Mouse (Mus musculus): Measurements from ENCODE around the gene Pnpla5.
"Not testable (repeated sequence)": the region's sequence is repeated elsewhere in the genome, so short reads cannot be mapped to it uniquely, and the experiment has no call there.

Gene Pnpla5

GRCm38 (mm10) chr15:84123075-84123474 lies at the start of gene Pnpla5:
Pnpla5 (minus strand) TSS chr15:84123175.
- no peak for DNase-seq (ENCODE audit: low spot score in 2 of 2)

- DNase-seq (ENCODE audit: low spot score in 2 of 2): no peak
Observed at GRCm38 (mm10) chr15:84171166-84171565, 48.2 kb upstream of the Pnpla5 start.

GRCm38 (mm10) chr15:84169511-84169910 lies 46.5 kb upstream of the Pnpla5 start:
- no peak for DNase-seq (ENCODE audit: low spot score in 2 of 2)

GRCm38 (mm10) chr15:84168170-84169161 lies 45.5 kb upstream of the Pnpla5 start:
- no peak for DNase-seq (ENCODE audit: low spot score in 2 of 2)

- DNase-seq (ENCODE audit: low spot score in 2 of 2): peak; percentile 97 to 98
Observed at GRCm38 (mm10) chr15:84167600-84167999, 44.6 kb upstream of the Pnpla5 start, which contains the start of gene Pnpla3. Pnpla3 (plus strand) TSS chr15:84167837.

GRCm38 (mm10) chr15:84166818-84167217 lies 43.8 kb upstream of the Pnpla5 start:
- DNase-seq (ENCODE audit: low spot score in 2 of 2): no peak

- no peak for DNase-seq (ENCODE audit: low spot score in 2 of 2)
Observed at GRCm38 (mm10) chr15:84161871-84162270, 38.9 kb upstream of the Pnpla5 start.

- not testable (repeated sequence) for DNase-seq (ENCODE audit: low spot score in 2 of 2)
Observed at GRCm38 (mm10) chr15:84157530-84157929, 34.6 kb upstream of the Pnpla5 start.

GRCm38 (mm10) chr15:84156158-84156557 lies 33.2 kb upstream of the Pnpla5 start:
- no peak for DNase-seq (ENCODE audit: low spot score in 2 of 2)

GRCm38 (mm10) chr15:84140929-84141328 lies 18.0 kb upstream of the Pnpla5 start:
- DNase-seq (ENCODE audit: low spot score in 2 of 2): no peak

- DNase-seq (ENCODE audit: low spot score in 2 of 2): no peak
Observed at GRCm38 (mm10) chr15:84140109-84140508, 17.1 kb upstream of the Pnpla5 start.

GRCm38 (mm10) chr15:84139592-84140005 lies 16.6 kb upstream of the Pnpla5 start:
- DNase-seq (ENCODE audit: low spot score in 2 of 2): no peak

- no peak for DNase-seq (ENCODE audit: low spot score in 2 of 2)
Observed at GRCm38 (mm10) chr15:84136473-84137415, 13.8 kb upstream of the Pnpla5 start.

GRCm38 (mm10) chr15:84135472-84135871 lies 12.5 kb upstream of the Pnpla5 start:
- no peak for DNase-seq (ENCODE audit: low spot score in 2 of 2)

GRCm38 (mm10) chr15:84133440-84133839 lies 10.5 kb upstream of the Pnpla5 start:
- no peak for DNase-seq (ENCODE audit: low spot score in 2 of 2)

- DNase-seq (ENCODE audit: low spot score in 2 of 2): no peak
Observed at GRCm38 (mm10) chr15:84131971-84132370, 9.0 kb upstream of the Pnpla5 start.

- DNase-seq (ENCODE audit: low spot score in 2 of 2): no peak
Observed at GRCm38 (mm10) chr15:84131096-84131786, 8.3 kb upstream of the Pnpla5 start.

- no peak for DNase-seq (ENCODE audit: low spot score in 2 of 2)
Observed at GRCm38 (mm10) chr15:84126871-84127270, 3.9 kb upstream of the Pnpla5 start.

- no peak for DNase-seq (ENCODE audit: low spot score in 2 of 2)
Observed at GRCm38 (mm10) chr15:84126447-84126846, 3.5 kb upstream of the Pnpla5 start.

GRCm38 (mm10) chr15:84124086-84124485 lies 1.1 kb upstream of the Pnpla5 start:
- DNase-seq (ENCODE audit: low spot score in 2 of 2): no peak

- no peak for DNase-seq (ENCODE audit: low spot score in 2 of 2)
Observed at GRCm38 (mm10) chr15:84121036-84121435, 1.9 kb downstream of the Pnpla5 start.

All from right cerebral cortex, postnatal 36 days (tissue).